Mouse (Mus musculus): Measurements from ENCODE around the gene Nlrp9b.

DNA sequence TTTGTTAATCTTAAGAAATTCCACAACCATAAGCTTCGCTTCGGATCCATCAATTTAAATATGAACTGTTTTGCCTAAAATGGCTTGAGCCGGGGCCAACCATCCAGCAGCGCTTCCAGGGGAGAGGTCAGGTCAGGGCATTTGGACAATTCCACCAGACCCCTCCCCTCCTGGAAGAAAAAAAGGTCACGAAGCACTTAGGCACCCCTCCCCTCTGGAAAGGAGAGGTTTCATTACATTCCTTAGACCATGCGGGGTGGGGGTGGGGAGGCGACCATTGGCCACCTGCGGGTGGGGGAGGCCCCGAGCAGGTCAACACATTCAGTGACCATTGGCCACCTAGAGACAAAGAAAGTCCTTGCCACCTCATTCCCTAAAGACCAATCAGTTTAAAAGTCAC, 38.2 kb upstream of the Nlrp9b start:
- TF ChIP-seq CTCF (conservative IDR thresholded peaks at IDR 0.05; ENCODE audit: low read length): no peak
- no peak for TF ChIP-seq POU5F1 (IDR thresholded peaks at IDR 0.05; ENCODE audit: borderline replicate concordance, low read length)
- no peak for TF ChIP-seq NANOG (IDR thresholded peaks at IDR 0.05; ENCODE audit: borderline replicate concordance, low read length)
